Mouse (Mus musculus) hindbrain, postnatal 0 days (tissue): ENCODE measurements at regions not wholly inside any gene's neighbourhood (a gene's known extent, or its start where the extent isn't known, plus 50 kb on each side); places are given as distances from the start of the nearest gene placed in this dataset.

Experiments
- ATAC-seq: fragments of 200-750 bp; cut with Nextera tagmentation; 2 replicates; pipeline ENCODE4 v1.8.0; 2017; ENCODE audit warnings: mild to moderate bottlenecking, moderate TSS enrichment, moderate library complexity
- DNase-seq: peaks from one replicate; pipeline ENCODE4 v3.0.0-alpha.2; 2015; ENCODE audit warnings: low spot score
- H3K27ac ChIP-seq: fragments of 300-500 bp; sonication (generic); 2 replicates; pipeline ENCODE4 v1.5.1; 2014; ENCODE audit warnings: mild to moderate bottlenecking
- H3K27me3 ChIP-seq: fragments of 300-500 bp; sonication (generic); 2 replicates; pipeline ENCODE4 v1.6.1; 2014; ENCODE audit warnings: low read length, mixed read lengths; ENCODE audit not compliant: insufficient read depth
- H3K36me3 ChIP-seq: fragments of 300-500 bp; sonication (generic); 2 replicates; pipeline ENCODE4 v1.6.1; 2014; ENCODE audit warnings: low read length, mixed read lengths; ENCODE audit not compliant: insufficient read depth
- H3K4me1 ChIP-seq: fragments of 300-500 bp; sonication (generic); 2 replicates; pipeline ENCODE4 v1.6.1; 2014; ENCODE audit warnings: antibody characterized with exemption, low read length, mixed read lengths; ENCODE audit not compliant: insufficient read depth
- H3K4me2 ChIP-seq: fragments of 300-500 bp; sonication (generic); 2 replicates; pipeline ENCODE4 v1.6.1; 2014; ENCODE audit warnings: low read depth, mild to moderate bottlenecking, low read length, moderate library complexity, mixed read lengths
- H3K4me3 ChIP-seq: fragments of 300-500 bp; sonication (generic); 2 replicates; pipeline ENCODE4 v1.5.1; 2014; ENCODE audit warnings: low read length
- H3K9ac ChIP-seq: fragments of 300-500 bp; sonication (generic); replicated peaks from 2 replicates; pipeline ENCODE4 v1.6.1; 2014; ENCODE audit warnings: mild to moderate bottlenecking, low read length, moderate library complexity, mixed read lengths
- H3K9me3 ChIP-seq: fragments of 300-500 bp; sonication (generic); 2 replicates; pipeline ENCODE4 v1.6.1; 2016; ENCODE audit warnings: low read length, mixed read lengths
- CTCF ChIP-seq: IDR thresholded peaks from 2 replicates; pipeline ENCODE4 v1.5.1; 2016; ENCODE audit warnings: antibody characterized with exemption, control low read depth, low read depth
- WGBS: fragments of 180-500 bp; shearing (Covaris S2); extraction: QIAGEN DNeasy Blood & Tissue Kit; methylation state at CpG from one replicate; pipeline ENCODE4 v1.1.7; 2014; 5-methylcytosine and 5-hydroxymethylcytosine counted together

GRCm38 (mm10) chr12:45745697-45746096 lies 671.2 kb upstream of the Stxbp6 start:
- DNase-seq, result no peak
- no peak overlapping the region for H3K9ac ChIP-seq
- H3K9me3 ChIP-seq, result no peaks in the 10 kb centered on the region
- no peak for ATAC-seq
- no peaks in the 10 kb centered on the region for H3K27me3 ChIP-seq
- H3K4me2 ChIP-seq, result no peak overlapping the region
- TF ChIP-seq CTCF, result no peak
- no peak overlapping the region for H3K27ac ChIP-seq
- no peaks in the 10 kb centered on the region for H3K36me3 ChIP-seq
- H3K4me3 ChIP-seq, result no peak overlapping the region
- WGBS, result 57% methylated on average over 2 of the region's 2 CpGs
- no peaks in the 10 kb centered on the region for H3K4me1 ChIP-seq

GRCm38 (mm10) chr12:45744619-45745018 lies 670.1 kb upstream of the Stxbp6 start:
- Histone ChIP-seq H3K4me1 (no peaks in the 10 kb centered on the region), H3K27me3 (no peaks in the 10 kb centered on the region)
- 88% methylated on average over 2 of the region's 2 CpGs for whole genome bisulfite sequencing

GRCm38 (mm10) chr12:45733661-45734060 lies 659.2 kb upstream of the Stxbp6 start:
- H3K4me1 ChIP-seq, result no peaks in the 10 kb centered on the region
- no peak overlapping the region for H3K4me2 ChIP-seq
- no peak overlapping the region for H3K27ac ChIP-seq
- ATAC-seq (no peak), DNase-seq (peak; percentile 18)
- no peaks in the 10 kb centered on the region for H3K27me3 ChIP-seq
- TF ChIP-seq CTCF, result no peak
- no peak overlapping the region for H3K4me3 ChIP-seq
- 44% methylated on average over 4 of the region's 4 CpGs for WGBS
- H3K9ac ChIP-seq, result no peak overlapping the region
- no peaks in the 10 kb centered on the region for H3K36me3 ChIP-seq
- H3K9me3 ChIP-seq, result no peaks in the 10 kb centered on the region

More at GRCm38 (mm10) chr12:45744619-45745018, 670.1 kb upstream of the Stxbp6 start:
- Histone ChIP-seq H3K9ac (no peak overlapping the region), H3K27ac (no peak overlapping the region), H3K36me3 (no peaks in the 10 kb centered on the region), H3K4me3 (no peak overlapping the region), H3K4me2 (no peak overlapping the region), H3K9me3 (no peaks in the 10 kb centered on the region)
- no peak for TF ChIP-seq CTCF
- no peak for DNase-seq
- no peak for ATAC-seq

DNA sequence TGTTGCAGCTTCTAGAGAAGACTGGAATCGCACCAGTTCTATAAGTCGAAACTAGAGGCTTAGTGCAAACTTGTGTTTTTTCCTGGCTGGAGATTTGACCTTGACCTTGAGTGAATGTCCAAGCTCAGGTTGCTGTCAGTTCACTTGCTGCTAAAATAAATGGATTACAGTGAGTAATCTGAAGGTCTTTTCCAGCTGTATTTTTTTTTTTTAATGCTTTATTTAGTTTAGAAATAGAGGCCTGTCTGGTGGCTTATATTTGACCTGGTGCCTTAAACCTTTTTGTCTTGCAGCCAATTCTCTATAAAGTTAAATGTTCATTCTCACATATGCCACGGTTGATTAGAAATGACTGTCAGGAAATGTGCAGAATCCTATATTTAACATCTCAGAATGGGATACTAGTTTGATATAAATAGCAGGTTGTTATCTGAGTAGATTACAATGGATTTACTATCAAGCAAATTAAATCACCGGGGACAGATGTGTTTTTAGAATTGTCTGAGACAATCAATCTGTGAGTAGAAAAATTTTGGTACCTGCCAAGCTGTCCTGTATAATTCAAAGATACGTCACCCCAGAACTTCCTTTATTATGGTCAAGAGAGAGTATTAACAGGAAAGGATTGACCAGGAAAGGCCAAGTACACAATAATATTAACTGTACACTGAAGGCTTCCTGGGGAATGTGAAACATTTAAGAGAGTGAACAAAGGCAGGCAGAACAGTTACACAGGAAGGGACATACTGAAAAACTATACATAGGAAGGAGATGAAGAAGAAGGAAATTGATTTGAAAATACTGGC lies 650.3 kb upstream of the Stxbp6 start:
- Histone ChIP-seq H3K4me1 (no peaks in the 10 kb centered on the region), H3K4me3 (no peak overlapping the region), H3K27me3 (no peaks in the 10 kb centered on the region), H3K9me3 (no peaks in the 10 kb centered on the region), H3K4me2 (no peak overlapping the region), H3K27ac (no peak overlapping the region), H3K36me3 (no peaks in the 10 kb centered on the region), H3K9ac (no peak overlapping the region)
- ATAC-seq (no peak), DNase-seq (no peak)
- 80% methylated on average over 5 of the region's 5 CpGs for WGBS
- no peak for TF ChIP-seq CTCF

DNA sequence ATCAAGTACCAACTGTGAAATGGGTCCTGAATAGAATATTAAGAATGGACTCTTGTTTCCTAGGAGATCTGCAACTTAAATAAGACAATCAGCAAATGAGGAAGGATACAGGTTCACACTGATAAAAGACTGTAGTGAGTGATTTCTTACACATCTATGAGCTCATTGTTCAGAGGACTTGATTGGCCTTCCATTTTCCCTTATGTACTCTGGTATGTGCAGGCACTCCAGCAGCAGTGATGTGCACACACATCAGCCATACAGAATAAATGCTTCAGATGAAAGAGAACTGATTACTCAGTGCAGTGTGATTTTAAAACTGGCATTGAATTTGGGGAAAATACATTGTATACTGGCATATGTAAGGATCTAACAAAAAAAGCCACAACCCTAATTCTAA lies 636.8 kb upstream of the Stxbp6 start:
- no peaks in the 10 kb centered on the region for H3K27me3 ChIP-seq
- no peak overlapping the region for H3K9ac ChIP-seq
- no peaks in the 10 kb centered on the region for H3K36me3 ChIP-seq
- no peak overlapping the region for H3K4me3 ChIP-seq
- no peak for TF ChIP-seq CTCF
- no peaks in the 10 kb centered on the region for H3K4me1 ChIP-seq
- DNase-seq (no peak), ATAC-seq (no peak)
- no peak overlapping the region for H3K4me2 ChIP-seq
- H3K9me3 ChIP-seq, result no peaks in the 10 kb centered on the region
- H3K27ac ChIP-seq, result no peak overlapping the region

GRCm38 (mm10) chr12:45710766-45711165 lies 636.3 kb upstream of the Stxbp6 start:
- Histone ChIP-seq H3K4me3 (no peak overlapping the region), H3K36me3 (no peaks in the 10 kb centered on the region), H3K9me3 (no peaks in the 10 kb centered on the region), H3K27me3 (no peaks in the 10 kb centered on the region), H3K27ac (no peak overlapping the region), H3K4me1 (no peaks in the 10 kb centered on the region), H3K4me2 (no peak overlapping the region), H3K9ac (no peak overlapping the region)
- DNase-seq (no peak), ATAC-seq (no peak)
- TF ChIP-seq CTCF, result no peak
- 61% methylated on average over 1 of the region's 1 CpGs for WGBS

DNA sequence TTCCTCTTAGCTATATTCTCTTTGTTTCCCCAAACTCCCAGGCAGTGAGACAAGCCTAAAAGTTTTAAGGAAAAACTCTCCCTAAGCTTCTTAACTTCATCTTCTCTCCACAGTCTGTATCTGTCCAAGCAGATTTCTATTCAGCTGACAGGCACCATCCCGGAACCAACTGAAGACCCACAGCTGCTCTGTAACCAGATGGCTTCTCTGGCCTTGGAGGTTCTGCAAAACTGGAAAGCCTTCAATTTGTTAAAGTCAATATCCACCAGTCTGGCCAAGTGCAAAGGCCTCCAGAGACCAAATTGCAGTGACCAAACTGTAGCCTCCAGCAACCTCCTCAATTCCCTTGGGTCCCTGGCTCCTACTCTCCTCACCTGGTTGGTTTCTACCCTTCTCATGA lies 614.8 kb upstream of the Stxbp6 start:
- no peak overlapping the region for H3K4me2 ChIP-seq
- ATAC-seq, result no peak
- H3K9me3 ChIP-seq, result no peaks in the 10 kb centered on the region
- no peak for DNase-seq
- TF ChIP-seq CTCF, result no peak
- no peak overlapping the region for H3K4me3 ChIP-seq
- H3K27me3 ChIP-seq, result no peaks in the 10 kb centered on the region
- H3K4me1 ChIP-seq, result no peaks in the 10 kb centered on the region
- no peak overlapping the region for H3K27ac ChIP-seq
- no peak overlapping the region for H3K9ac ChIP-seq
- no peaks in the 10 kb centered on the region for H3K36me3 ChIP-seq
- 77% methylated on average over 1 of the region's 1 CpGs for WGBS
